Comparison of ENCODE assay signal across 12 mouse cellular contexts in genomic region chr3:87901036-87901624, GRCm38 (mm10). TPM values are rescaled to one million over a fixed set of nuclear protein-coding genes. Genes with fewer than 3 reads are reported as not detected.
DNase-seq lines count a peak whose midpoint lies in the region; ATAC-seq lines count a peak whose summit lies in the region.
"Had no signal": no experiment of that assay in that cellular context is flagged by ENCODE, and none has a peak within 500 bp of the region (broad histone marks: within the 10 kb centered on the region; RNA-seq: fewer than 3 reads in every experiment).

No protein-coding gene starts in this region.

- no peak overlapping the region for H3K4me2 ChIP-seq in midbrain, embryonic 11.5 days
- H3K4me2 ChIP-seq in midbrain, embryonic 14.5 days (ENCODE audit: low read length) = no peak overlapping the region
- H3K4me2 ChIP-seq in liver, embryonic 11.5 days = peak overlapping the region; percentile 66
- H3K4me2 ChIP-seq: limb, embryonic 12.5 days had no signal

- no peaks in the 10 kb centered on the region for H3K36me3 ChIP-seq in midbrain, embryonic 11.5 days (ENCODE audit: control insufficient read depth, insufficient read depth, low read length)
- H3K36me3 ChIP-seq in midbrain, embryonic 14.5 days (ENCODE audit: control insufficient read depth, insufficient read depth, low read length) = no peaks in the 10 kb centered on the region
- H3K36me3 ChIP-seq in liver, embryonic 11.5 days (ENCODE audit: control insufficient read depth, insufficient read depth, low read length) = no peaks in the 10 kb centered on the region
- H3K36me3 ChIP-seq: limb, embryonic 12.5 days had no signal

- no peaks in the 10 kb centered on the region for H3K27me3 ChIP-seq in midbrain, embryonic 11.5 days (ENCODE audit: control insufficient read depth, insufficient read depth, low read length)
- no peaks in the 10 kb centered on the region for H3K27me3 ChIP-seq in midbrain, embryonic 14.5 days (ENCODE audit: control insufficient read depth, insufficient read depth, low read length)
- no peaks in the 10 kb centered on the region for H3K27me3 ChIP-seq in liver, embryonic 11.5 days (replicated peaks; ENCODE audit: control insufficient read depth, insufficient read depth, low read length)
- H3K27me3 ChIP-seq: limb, embryonic 12.5 days had no signal

- no peak overlapping the region for H3K27ac ChIP-seq in midbrain, embryonic 11.5 days (ENCODE audit: low read depth, low read length)
- no peak overlapping the region for H3K27ac ChIP-seq in midbrain, embryonic 14.5 days (replicated peaks; ENCODE audit: low read depth, low read length)
- peak overlapping the region; percentile 98 for H3K27ac ChIP-seq in liver, embryonic 11.5 days (ENCODE audit: low read depth, low read length)
- H3K27ac ChIP-seq: kidney, postnatal 0 days; limb, embryonic 12.5 days had no signal

- no peak for ATAC-seq in midbrain, embryonic 11.5 days (ENCODE audit: low FRiP score)
- no peak for ATAC-seq in midbrain, embryonic 14.5 days (ENCODE audit: low FRiP score, low TSS enrichment)
- ATAC-seq in liver, embryonic 11.5 days (replicated peaks; ENCODE audit: low FRiP score) = peak; percentile 89

- H3K9ac ChIP-seq in midbrain, embryonic 11.5 days (ENCODE audit: low read length) = no peak overlapping the region
- H3K9ac ChIP-seq in midbrain, embryonic 14.5 days (replicated peaks; ENCODE audit: low read length) = no peak overlapping the region
- H3K9ac ChIP-seq in liver, embryonic 11.5 days (ENCODE audit: low read depth, low read length) = peak overlapping the region; percentile 59
- H3K9ac ChIP-seq: limb, embryonic 12.5 days had no signal

- no peaks in the 10 kb centered on the region for H3K9me3 ChIP-seq in midbrain, embryonic 11.5 days (ENCODE audit: control insufficient read depth, low read length)
- H3K9me3 ChIP-seq in midbrain, embryonic 14.5 days (ENCODE audit: control insufficient read depth, low read length) = no peaks in the 10 kb centered on the region
- no peaks in the 10 kb centered on the region for H3K9me3 ChIP-seq in liver, embryonic 11.5 days (ENCODE audit: control insufficient read depth, low read length)
- H3K9me3 ChIP-seq: limb, embryonic 12.5 days had no signal

- no peaks in the 10 kb centered on the region; the same call in 1 of the 2 replicates for H3K4me1 ChIP-seq in midbrain, embryonic 11.5 days (ENCODE audit: control insufficient read depth, insufficient read depth, low read length)
- H3K4me1 ChIP-seq in midbrain, embryonic 14.5 days (ENCODE audit: control insufficient read depth, insufficient read depth, low read length) = no peaks in the 10 kb centered on the region
- H3K4me1 ChIP-seq in liver, embryonic 11.5 days (replicated peaks; ENCODE audit: control insufficient read depth, insufficient read depth, low read length) = peaks cover 22% of the 10 kb centered on the region

- DNase-seq in midbrain, embryonic 11.5 days (ENCODE audit: low spot score, missing footprints) = peak; percentile 41
- DNase-seq in midbrain, embryonic 14.5 days = no peak
- peak; percentile 86 for DNase-seq in c-Kit-positive CD71-positive TER-119-positive erythroid progenitor cells, embryonic 14.5 days (ENCODE audit: low spot score)
- peak; percentile 66 for DNase-seq in liver, embryonic 11.5 days (ENCODE audit: low spot score)
- DNase-seq in spleen, postnatal 4 days (ENCODE audit: low spot score in 2 of 2) = peak; percentile 65 to 71
- DNase-seq in right cerebral cortex, postnatal 25 days = no peak
- no peak for DNase-seq in kidney, postnatal 36 days
- DNase-seq: adrenal gland, postnatal 14 days; cerebellum, adult 11 months; lung, postnatal 10 days had no signal

- no peak overlapping the region for H3K4me3 ChIP-seq in midbrain, embryonic 11.5 days (ENCODE audit: low read depth, low read length)
- H3K4me3 ChIP-seq in midbrain, embryonic 14.5 days (replicated peaks; ENCODE audit: low read depth, low read length) = no peak overlapping the region
- H3K4me3 ChIP-seq in liver, embryonic 11.5 days (ENCODE audit: low read depth, low read length) = peak overlapping the region; percentile 49
- H3K4me3 ChIP-seq: limb, embryonic 12.5 days had no signal

- WGBS in midbrain, embryonic 11.5 days = 60% methylated on average over 1 of the region's 1 CpGs
- 64% methylated on average over 1 of the region's 1 CpGs for WGBS in midbrain, embryonic 14.5 days
- 18% methylated on average over 1 of the region's 1 CpGs for WGBS in liver, embryonic 11.5 days

RNA-seq across cellular contexts. Expression of gene Hdgf, which starts 5.0 kb away (rescaled TPM):
- polyA plus RNA-seq in midbrain, embryonic 11.5 days (2014; fragmentation: Nextera tagmentation; extraction: Ambion mirVana) = 245 and 268 TPM in 2 replicates
- polyA plus RNA-seq in midbrain, embryonic 14.5 days (2014; fragmentation: Nextera tagmentation; extraction: Ambion mirVana) = 157 and 185 TPM in 2 replicates
- polyA plus RNA-seq in liver, embryonic 11.5 days (2014; fragmentation: Nextera tagmentation; extraction: Ambion mirVana) = 520 and 526 TPM in 2 replicates

RNA-seq across cellular contexts. Expression of gene Prcc, which starts 15.7 kb away (rescaled TPM):
- 18.4 and 20.4 TPM in 2 replicates for polyA plus RNA-seq in midbrain, embryonic 11.5 days (2014; fragmentation: Nextera tagmentation; extraction: Ambion mirVana)
- polyA plus RNA-seq in midbrain, embryonic 14.5 days (2014; fragmentation: Nextera tagmentation; extraction: Ambion mirVana) = 17.4 and 22.5 TPM in 2 replicates
- polyA plus RNA-seq in liver, embryonic 11.5 days (2014; fragmentation: Nextera tagmentation; extraction: Ambion mirVana) = 15.4 and 15.6 TPM in 2 replicates

RNA-seq across cellular contexts. Expression of gene Mrpl24, which starts 18.2 kb away (rescaled TPM):
- polyA plus RNA-seq in midbrain, embryonic 11.5 days (2014; fragmentation: Nextera tagmentation; extraction: Ambion mirVana) = 73.9 and 84.5 TPM in 2 replicates
- 55.8 and 56.3 TPM in 2 replicates for polyA plus RNA-seq in midbrain, embryonic 14.5 days (2014; fragmentation: Nextera tagmentation; extraction: Ambion mirVana)
- polyA plus RNA-seq in liver, embryonic 11.5 days (2014; fragmentation: Nextera tagmentation; extraction: Ambion mirVana) = 95.7 and 97.5 TPM in 2 replicates

RNA-seq across cellular contexts. Expression of gene Isg20l2, which starts 29.0 kb away (rescaled TPM):
- 53.9 and 54.8 TPM in 2 replicates for polyA plus RNA-seq in midbrain, embryonic 11.5 days (2014; fragmentation: Nextera tagmentation; extraction: Ambion mirVana)
- polyA plus RNA-seq in midbrain, embryonic 14.5 days (2014; fragmentation: Nextera tagmentation; extraction: Ambion mirVana) = 19.1 and 23.2 TPM in 2 replicates
- 66.9 and 68.1 TPM in 2 replicates for polyA plus RNA-seq in liver, embryonic 11.5 days (2014; fragmentation: Nextera tagmentation; extraction: Ambion mirVana)

RNA-seq across cellular contexts. Expression of gene Rrnad1, which starts 29.4 kb away (rescaled TPM):
- 14.6 and 17.0 TPM in 2 replicates for polyA plus RNA-seq in midbrain, embryonic 11.5 days (2014; fragmentation: Nextera tagmentation; extraction: Ambion mirVana)
- polyA plus RNA-seq in midbrain, embryonic 14.5 days (2014; fragmentation: Nextera tagmentation; extraction: Ambion mirVana) = 19.1 and 21.7 TPM in 2 replicates
- polyA plus RNA-seq in liver, embryonic 11.5 days (2014; fragmentation: Nextera tagmentation; extraction: Ambion mirVana) = 17.5 and 18.8 TPM in 2 replicates

Comparison
In these comparisons a context has a peak if more than half of its experiments do, and no peak if none do; other contexts are left out.
1. DNase-seq: peak in midbrain, embryonic 11.5 days (single experiment), c-Kit-positive CD71-positive TER-119-positive erythroid progenitor cells, embryonic 14.5 days (single experiment), liver, embryonic 11.5 days (single experiment) and spleen, postnatal 4 days (2 of 2); none in midbrain, embryonic 14.5 days (single experiment), right cerebral cortex, postnatal 25 days (single experiment) and kidney, postnatal 36 days (0 of 2).